In genomic region chrX:52928883-52929282, GRCm38 (mm10) we compare ENCODE assay signal across 9 mouse cellular contexts. TPM values are rescaled to one million over a fixed set of nuclear protein-coding genes. Genes with fewer than 3 reads are reported as not detected.
DNase-seq lines count a peak whose midpoint lies in the region; ATAC-seq and TF ChIP-seq lines count a peak whose summit lies in the region.
"Had no signal": no experiment of that assay in that cellular context is flagged by ENCODE, and none has a peak within 500 bp of the region (broad histone marks: within the 10 kb centered on the region; RNA-seq: fewer than 3 reads in every experiment).

No protein-coding gene starts in this region.

- no peak overlapping the region for H3K27ac ChIP-seq in intestine, postnatal 0 days (ENCODE audit: low read depth, low read length)
- H3K27ac ChIP-seq in intestine, embryonic 15.5 days = no peak overlapping the region
- no peak overlapping the region for H3K27ac ChIP-seq in midbrain, embryonic 13.5 days
- H3K27ac ChIP-seq: embryonic facial prominence, embryonic 12.5 days had no signal

- H3K9ac ChIP-seq in intestine, postnatal 0 days (ENCODE audit: low read depth, low read length) = no peak overlapping the region
- no peak overlapping the region for H3K9ac ChIP-seq in intestine, embryonic 15.5 days
- no peak overlapping the region for H3K9ac ChIP-seq in midbrain, embryonic 13.5 days (replicated peaks)
- H3K9ac ChIP-seq: embryonic facial prominence, embryonic 12.5 days had no signal

- no peak overlapping the region for H3K4me2 ChIP-seq in intestine, postnatal 0 days (replicated peaks; ENCODE audit: low read depth)
- no peak overlapping the region for H3K4me2 ChIP-seq in intestine, embryonic 15.5 days (replicated peaks)
- H3K4me2 ChIP-seq in midbrain, embryonic 13.5 days (replicated peaks) = no peak overlapping the region
- H3K4me2 ChIP-seq: embryonic facial prominence, embryonic 12.5 days had no signal

- H3K4me3 ChIP-seq in intestine, postnatal 0 days (ENCODE audit: low read depth, low read length) = no peak overlapping the region
- no peak overlapping the region for H3K4me3 ChIP-seq in intestine, embryonic 15.5 days (replicated peaks)
- H3K4me3 ChIP-seq in midbrain, embryonic 13.5 days (replicated peaks) = no peak overlapping the region
- H3K4me3 ChIP-seq: embryonic facial prominence, embryonic 12.5 days had no signal

- no peaks in the 10 kb centered on the region for H3K9me3 ChIP-seq in intestine, postnatal 0 days (ENCODE audit: control insufficient read depth)
- no peaks in the 10 kb centered on the region for H3K9me3 ChIP-seq in intestine, embryonic 15.5 days
- H3K9me3 ChIP-seq in midbrain, embryonic 13.5 days = no peaks in the 10 kb centered on the region
- H3K9me3 ChIP-seq: embryonic facial prominence, embryonic 12.5 days had no signal

- intact Hi-C loops in left cerebral cortex, postnatal 36 days (cut with DNase I) = no loop called here

- DNase-seq in ES-CJ7 (ENCODE audit: low read depth, low spot score) = peak; percentile 25
- DNase-seq in c-Kit-negative CD71-positive TER-119-positive erythroid progenitor cells, embryonic 14.5 days (ENCODE audit: low read depth, low spot score) = peak; percentile 39
- DNase-seq in naive thymus-derived CD4-positive, alpha-beta T cell, adult 2 months (ENCODE audit: low read depth) = peak; percentile 73
- no peak for DNase-seq in layer of hippocampus, adult 11-12 months (ENCODE audit: low spot score)
- no peak for DNase-seq in left cerebral cortex, postnatal 36 days (ENCODE audit: low spot score in 2 of 2)

- no peaks in the 10 kb centered on the region for H3K36me3 ChIP-seq in intestine, postnatal 0 days (ENCODE audit: control insufficient read depth, insufficient read depth)
- no peaks in the 10 kb centered on the region for H3K36me3 ChIP-seq in intestine, embryonic 15.5 days
- H3K36me3 ChIP-seq in midbrain, embryonic 13.5 days = peaks cover 5% of the 10 kb centered on the region; the same call in 1 of the 2 replicates
- H3K36me3 ChIP-seq: embryonic facial prominence, embryonic 12.5 days had no signal

- 38% methylated on average over 1 of the region's 1 CpGs for WGBS in intestine, postnatal 0 days
- 47% methylated on average over 1 of the region's 1 CpGs for WGBS in intestine, embryonic 15.5 days
- WGBS in midbrain, embryonic 13.5 days = 47% methylated on average over 1 of the region's 1 CpGs

- no peaks in the 10 kb centered on the region for H3K4me1 ChIP-seq in intestine, postnatal 0 days (replicated peaks; ENCODE audit: control insufficient read depth, insufficient read depth, low read length)
- H3K4me1 ChIP-seq in intestine, embryonic 15.5 days (replicated peaks) = no peaks in the 10 kb centered on the region
- peaks cover 9% of the 10 kb centered on the region; the same call in 1 of the 2 replicates for H3K4me1 ChIP-seq in midbrain, embryonic 13.5 days (replicated peaks)
- H3K4me1 ChIP-seq: embryonic facial prominence, embryonic 12.5 days had no signal

- TF ChIP-seq CTCF in intestine, postnatal 0 days (IDR thresholded peaks at IDR 0.05; ENCODE audit: low read depth) = peak; percentile 67

- no peaks in the 10 kb centered on the region for H3K27me3 ChIP-seq in intestine, postnatal 0 days (replicated peaks; ENCODE audit: control insufficient read depth, insufficient read depth, low read length)
- no peaks in the 10 kb centered on the region for H3K27me3 ChIP-seq in intestine, embryonic 15.5 days (replicated peaks)
- H3K27me3 ChIP-seq in midbrain, embryonic 13.5 days = no peaks in the 10 kb centered on the region
- H3K27me3 ChIP-seq: embryonic facial prominence, embryonic 12.5 days had no signal

- no peak for ATAC-seq in intestine, postnatal 0 days
- no peak for ATAC-seq in intestine, embryonic 15.5 days
- ATAC-seq in midbrain, embryonic 13.5 days = no peak

RNA-seq across cellular contexts. Expression of gene Phf6, which starts 16.8 kb away (rescaled TPM):
- polyA plus RNA-seq in intestine, postnatal 0 days (2015; fragmentation: Nextera tagmentation; extraction: Ambion mirVana) = 5.9 and 6.3 TPM in 2 replicates
- 22.4 and 28.6 TPM in 2 replicates for polyA plus RNA-seq in intestine, embryonic 15.5 days (2015; fragmentation: Nextera tagmentation; extraction: Ambion mirVana)
- polyA plus RNA-seq in midbrain, embryonic 13.5 days (2015; fragmentation: Nextera tagmentation; extraction: Ambion mirVana) = 91.0 and 94.3 TPM in 2 replicates
- 10 to 100 TPM; 16.9 to 19.5 TPM for total RNA-seq in left cerebral cortex, postnatal 36 days (2021)

RNA-seq across cellular contexts. Expression of gene Hprt, which starts 59.1 kb away (rescaled TPM):
- 217 and 219 TPM in 2 replicates for polyA plus RNA-seq in intestine, postnatal 0 days (2015; fragmentation: Nextera tagmentation; extraction: Ambion mirVana)
- polyA plus RNA-seq in intestine, embryonic 15.5 days (2015; fragmentation: Nextera tagmentation; extraction: Ambion mirVana) = 258 and 283 TPM in 2 replicates
- 57.4 and 62.6 TPM in 2 replicates for polyA plus RNA-seq in midbrain, embryonic 13.5 days (2015; fragmentation: Nextera tagmentation; extraction: Ambion mirVana)
- 100 to 1,000 TPM; 143 to 150 TPM for total RNA-seq in left cerebral cortex, postnatal 36 days (2021)

Comparison
In these comparisons a context has a peak if more than half of its experiments do, and no peak if none do; other contexts are left out.
1. DNase-seq: peak in ES-CJ7 (single experiment), c-Kit-negative CD71-positive TER-119-positive erythroid progenitor cells, embryonic 14.5 days (single experiment) and naive thymus-derived CD4-positive, alpha-beta T cell, adult 2 months (single experiment); none in layer of hippocampus, adult 11-12 months (single experiment) and left cerebral cortex, postnatal 36 days (0 of 2).